Mouse (Mus musculus) neutrophil, adult 5-6 weeks (primary cell): ENCODE measurements around the gene Gpat2. TPM values are rescaled to one million over a fixed set of nuclear protein-coding genes. Genes with fewer than 3 reads are reported as not detected.

Experiments used
- ATAC-seq: fragments of 151-379, 151-347 bp; 2 replicates; pipeline ENCODE4 v1.8.0; 2017; ENCODE audit warnings: mild to moderate bottlenecking, moderate TSS enrichment; ENCODE audit not compliant: insufficient number of reproducible peaks, poor library complexity, low FRiP score, severe bottlenecking; ENCODE audit errors: extremely low read depth
- total RNA-seq: library from RNA; stranded (forward); fragments of 200-1000 nt; gene quantifications from 2 replicates; pipeline ENCODE4 v1.2.3, GENCODE M21; 2017

The Gpat2 gene
- total RNA-seq: not detected in 2 replicates

DNA sequence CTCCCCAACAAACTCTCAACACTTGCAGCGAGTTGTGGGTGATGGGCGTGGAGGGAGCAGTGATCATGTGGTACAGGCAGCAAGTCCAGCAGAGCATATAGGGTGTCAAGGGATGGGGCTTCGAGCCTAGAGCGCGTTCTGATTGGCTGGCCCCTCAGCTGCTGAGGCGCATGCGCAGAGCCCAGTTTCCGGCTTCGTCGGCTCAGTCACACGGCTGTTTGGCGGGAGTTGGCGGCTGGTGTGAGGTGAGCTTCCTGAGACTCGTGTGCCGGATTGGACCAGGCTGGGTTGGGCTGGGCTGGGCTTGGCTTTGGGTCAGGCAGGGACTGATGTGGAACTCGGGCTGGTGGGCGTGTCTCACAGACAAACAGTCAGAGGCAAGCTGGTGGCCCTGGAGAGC is at the start of gene Gpat2:
Gene Gpat2, plus strand, starts transcription at position 223 of the 400 bp plus-strand sequence.
- no peak for ATAC-seq

DNA sequence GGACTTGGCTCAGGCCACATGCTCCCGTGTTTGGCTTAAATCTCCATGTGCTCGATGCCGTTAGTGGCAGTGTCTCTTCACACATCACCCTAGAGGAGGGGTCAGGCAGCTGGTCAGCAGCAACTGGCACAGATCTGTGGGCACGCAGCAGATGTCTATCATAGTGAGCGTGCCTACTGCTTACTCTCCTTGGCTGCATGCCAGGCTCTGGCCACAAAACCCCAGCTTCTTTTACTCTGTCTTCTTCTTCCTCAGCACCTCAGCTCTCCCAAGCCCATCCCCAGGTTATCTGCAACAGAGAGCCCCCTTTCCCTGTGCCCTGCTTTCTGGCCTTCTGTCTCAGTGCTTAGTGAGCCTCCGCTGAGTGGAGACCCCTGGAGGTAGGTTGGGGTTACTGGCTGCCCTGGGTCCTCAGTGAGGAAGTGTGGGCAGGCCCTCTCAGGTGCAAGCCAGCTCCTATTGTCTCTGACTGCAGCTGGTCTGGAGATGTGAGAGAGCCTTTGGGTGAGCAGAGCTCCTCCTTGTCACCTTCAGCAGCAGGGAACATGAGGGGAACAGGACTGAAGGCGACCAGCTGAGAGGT is 49.1 kb upstream of the Gpat2 start:
- 0 out of 2 replicates have a peak, but pooled peaks have one; percentile 29 for ATAC-seq

DNA sequence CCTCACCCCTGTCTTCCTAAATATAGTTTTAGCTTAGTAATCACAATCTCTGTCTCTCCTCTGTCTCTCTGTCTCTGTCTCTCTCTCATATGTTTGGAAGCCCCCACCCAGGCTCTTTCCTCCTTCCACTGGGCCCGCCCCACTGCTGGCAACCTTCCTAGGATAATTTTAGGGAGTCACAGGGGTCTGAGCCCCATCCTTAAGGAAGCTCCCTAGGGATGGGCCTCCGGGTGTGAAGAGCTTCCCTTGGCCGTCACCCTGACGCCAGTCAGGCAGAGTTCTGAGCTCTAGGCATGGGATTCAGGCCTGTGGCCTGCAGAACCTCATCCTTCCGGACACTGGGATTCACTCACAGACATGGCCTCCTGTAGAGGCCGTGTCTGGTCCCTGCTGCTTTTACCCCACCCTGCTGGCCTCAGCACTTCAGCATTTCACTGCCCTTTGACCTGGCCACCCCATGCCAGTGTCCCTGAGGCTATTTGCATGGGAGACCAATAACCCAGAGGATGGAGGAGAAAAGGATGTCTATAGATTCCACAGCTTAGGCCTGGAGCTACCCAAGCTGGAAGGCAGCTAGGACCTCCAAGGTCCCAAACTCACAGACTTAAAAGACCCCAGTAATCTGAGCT is 48.5 kb upstream of the Gpat2 start:
- ATAC-seq: no peak

DNA sequence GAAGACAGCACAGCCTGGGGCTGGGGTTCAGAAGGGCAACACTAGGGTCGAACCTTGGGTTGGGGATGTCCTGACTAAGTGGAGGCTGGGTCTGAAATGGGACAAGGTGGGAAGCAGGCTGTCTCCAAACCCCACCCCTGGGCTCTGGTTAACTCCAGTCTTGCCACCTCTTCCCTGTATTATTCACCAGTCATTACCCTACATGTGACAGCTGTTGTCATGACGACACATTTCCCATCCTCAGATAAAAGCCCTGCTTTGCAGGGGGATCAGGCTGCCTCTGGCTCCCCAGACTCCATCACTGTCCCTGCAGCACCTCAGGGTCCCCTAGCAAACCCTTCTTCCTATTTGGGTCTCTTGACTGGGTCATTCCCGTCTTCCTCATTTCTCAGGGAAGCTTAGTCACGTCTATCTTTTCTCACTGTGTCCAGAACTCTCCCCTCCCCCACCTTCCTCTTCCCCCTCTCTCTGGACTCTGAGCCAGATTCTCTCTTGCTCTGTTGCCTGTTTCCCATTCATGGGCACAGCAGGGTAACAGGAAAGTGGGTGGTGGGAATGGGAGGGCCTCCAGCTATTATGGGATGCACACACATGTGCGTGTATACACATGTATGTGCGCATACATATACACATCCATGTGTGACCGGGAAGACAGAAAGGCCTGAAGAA is 46.9 kb upstream of the Gpat2 start:
- ATAC-seq: no peak

DNA sequence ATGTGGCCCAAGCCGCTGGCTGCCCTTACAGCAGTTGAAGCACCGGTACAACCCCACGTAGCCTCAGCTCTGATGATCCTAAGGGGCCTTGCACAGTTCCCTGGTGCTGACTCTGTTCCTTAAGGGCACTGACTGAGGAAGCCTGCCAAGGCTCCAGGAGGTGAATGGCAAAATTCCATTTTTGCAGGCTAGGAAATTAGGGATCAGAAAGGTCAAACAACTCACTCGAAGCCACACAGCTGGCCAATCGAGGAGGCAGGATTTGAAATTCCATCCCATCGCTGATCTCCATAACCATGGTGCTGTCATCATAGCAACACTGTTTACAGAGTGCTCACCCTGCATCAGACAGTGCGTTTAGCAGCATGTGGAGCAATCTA is 46.4 kb upstream of the Gpat2 start:
- no peak for ATAC-seq

DNA sequence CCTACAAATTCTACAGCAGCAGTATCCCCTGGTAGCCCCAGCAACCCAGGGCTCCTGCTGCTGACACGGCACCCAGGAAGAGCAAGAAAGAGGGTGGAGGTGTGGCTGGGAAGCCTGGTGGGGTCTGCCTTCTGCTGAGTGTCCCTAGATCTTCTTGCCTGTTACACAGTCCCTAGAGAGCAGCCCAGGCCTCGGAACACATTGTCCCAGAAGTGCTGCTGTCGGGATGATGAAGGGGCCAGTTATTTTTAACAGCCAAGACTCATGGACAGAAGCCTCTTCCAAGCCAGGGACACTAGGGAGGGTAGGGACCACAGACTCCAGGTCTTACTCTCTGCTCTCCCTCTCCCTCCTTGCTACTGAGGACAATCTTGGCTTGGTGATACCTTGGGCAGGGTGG is 45.7 kb upstream of the Gpat2 start:
- ATAC-seq: no peak

DNA sequence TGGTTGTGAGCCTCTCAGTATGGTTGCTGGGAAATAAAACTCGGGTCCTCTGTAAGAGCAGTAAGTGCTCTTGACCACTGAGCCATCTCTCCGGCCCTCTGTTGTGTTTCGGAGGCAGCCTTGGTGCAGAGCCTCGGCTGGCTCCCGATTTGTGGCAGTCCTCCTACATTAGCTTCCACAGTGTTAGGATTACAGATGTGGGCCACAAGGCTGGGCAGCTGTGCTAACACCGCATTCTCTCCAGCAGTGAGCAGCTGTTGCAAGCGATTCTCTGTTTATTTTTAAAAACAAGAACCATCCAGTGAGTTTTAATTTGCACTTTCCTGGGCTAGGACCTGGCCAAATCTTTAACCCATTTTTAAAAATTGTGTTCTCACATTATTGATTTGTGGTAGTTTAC is 41.1 kb upstream of the Gpat2 start:
- no peak for ATAC-seq

DNA sequence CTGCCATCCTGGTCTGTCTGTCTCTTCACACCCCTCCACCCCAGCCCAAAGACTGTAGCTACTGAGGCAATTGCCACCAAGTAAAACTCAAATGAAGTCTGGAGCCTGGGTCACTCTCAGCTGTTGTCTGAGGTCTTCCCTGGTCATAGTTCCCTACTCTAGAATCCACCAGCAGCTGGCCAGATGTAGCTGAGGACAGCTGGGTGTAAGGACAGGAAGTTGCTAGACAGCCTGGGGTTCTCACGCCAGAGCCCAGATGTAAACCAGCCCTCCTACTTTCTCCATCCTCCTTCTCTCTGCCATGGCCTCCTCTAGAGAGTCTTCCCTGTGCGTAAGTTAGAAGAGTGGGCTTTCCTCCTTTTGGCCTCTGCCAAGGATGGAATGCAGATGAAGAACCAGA is 37.5 kb upstream of the Gpat2 start:
- ATAC-seq: no peak

DNA sequence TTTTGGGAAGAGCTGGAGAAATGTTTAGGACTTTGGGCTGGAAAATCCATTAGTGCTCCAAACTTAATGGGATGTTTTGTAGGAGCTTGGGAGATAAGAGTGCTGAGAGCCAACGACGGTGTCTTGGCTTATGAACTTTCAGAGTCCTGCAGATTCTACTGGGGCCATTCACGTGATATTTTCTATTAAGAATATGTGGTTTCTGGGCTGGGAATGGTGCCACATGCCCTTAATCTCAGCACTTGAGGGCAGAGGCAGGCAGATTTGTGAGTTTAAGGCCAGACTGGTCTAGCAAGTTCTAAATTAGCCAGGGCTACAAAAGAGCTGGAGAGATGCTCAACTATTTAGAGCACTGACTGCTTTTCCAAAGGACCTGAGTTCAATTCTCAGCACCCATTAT is 34.6 kb upstream of the Gpat2 start:
- ATAC-seq: no peak

DNA sequence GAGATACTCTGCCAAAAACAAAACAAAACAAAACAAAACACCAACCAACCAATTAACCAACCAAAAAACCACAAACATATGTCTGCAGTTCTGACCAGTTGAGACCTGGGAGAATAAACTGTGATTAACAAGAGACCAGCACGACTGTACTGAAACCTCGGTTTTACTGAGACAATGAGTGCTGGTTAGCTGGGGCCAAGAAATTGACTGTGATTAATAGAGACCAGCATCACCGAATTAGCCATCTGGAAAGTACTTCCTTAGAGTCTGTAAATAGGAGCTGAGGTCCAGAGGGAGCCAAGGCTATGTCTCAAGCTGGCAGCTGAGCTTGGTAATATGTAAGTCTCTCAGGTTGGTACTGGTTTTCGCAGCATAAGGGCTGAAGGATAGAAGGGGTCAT is 34.2 kb upstream of the Gpat2 start:
- no peak for ATAC-seq

DNA sequence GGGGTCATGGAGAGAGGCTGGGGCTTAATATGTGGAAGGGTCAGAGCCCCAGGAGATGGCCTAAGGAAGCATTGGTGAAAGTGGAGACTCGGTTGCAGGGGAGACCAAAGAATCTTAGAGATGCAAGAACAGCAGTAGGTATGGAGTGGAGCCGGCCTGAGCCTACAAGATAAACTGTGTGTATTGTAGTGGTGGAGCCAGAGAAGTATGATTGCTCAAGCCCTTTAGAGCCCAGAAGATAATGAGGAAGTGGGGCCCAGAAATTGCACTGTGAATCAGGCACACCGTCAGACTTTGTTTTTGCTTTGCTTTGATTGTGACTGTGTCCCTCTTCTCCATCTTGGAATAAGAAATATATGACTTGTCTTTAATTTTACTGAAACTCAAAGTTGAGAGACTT is 33.7 kb upstream of the Gpat2 start:
- no peak for ATAC-seq

DNA sequence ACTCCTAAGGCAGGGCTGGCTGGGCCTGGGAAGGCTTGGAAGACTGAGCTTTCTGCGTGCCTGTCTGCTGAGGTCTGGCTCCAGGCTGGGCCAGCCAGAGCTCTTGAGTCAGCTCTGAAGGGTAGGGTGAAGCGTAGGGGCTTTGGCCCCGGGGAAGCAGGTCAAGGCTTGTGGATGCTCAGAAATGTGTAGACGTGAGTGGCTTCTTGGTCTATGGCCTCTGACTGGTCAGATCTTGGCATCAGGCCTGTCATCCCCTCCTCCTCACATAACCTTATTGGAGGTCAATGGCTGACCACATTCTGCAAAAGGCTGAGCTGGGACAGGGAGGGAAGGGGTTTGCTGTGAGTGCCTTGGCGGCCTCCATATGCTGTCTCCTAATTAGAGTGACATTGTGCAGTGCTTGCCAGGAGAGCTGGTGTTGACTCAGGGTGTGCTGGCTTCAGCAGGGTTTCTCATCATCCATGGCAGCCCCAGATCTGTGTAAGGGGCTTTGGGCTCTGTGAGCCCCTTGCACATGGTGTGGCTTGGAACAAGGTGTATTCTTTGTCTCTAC is 30.3 kb upstream of the Gpat2 start:
- no peak for ATAC-seq

DNA sequence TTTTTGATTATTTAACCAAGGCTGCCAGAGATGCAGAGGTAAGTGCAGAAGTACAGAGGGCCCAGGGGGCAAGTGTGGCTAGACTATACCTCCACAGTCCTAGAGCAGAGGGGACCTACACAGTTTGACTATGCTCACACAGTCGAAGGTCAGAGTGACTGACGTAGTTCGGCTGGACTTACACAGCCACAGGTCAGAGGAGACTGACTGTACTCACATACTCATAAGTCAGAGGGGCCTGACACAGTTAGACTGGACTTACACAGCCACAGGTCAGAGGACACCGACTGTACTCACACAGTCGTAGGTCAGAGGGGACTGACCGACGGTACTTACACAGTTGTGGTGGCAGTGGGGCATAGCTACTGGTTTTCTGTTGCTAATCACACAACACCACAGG is 26.3 kb upstream of the Gpat2 start:
- ATAC-seq: no peak

DNA sequence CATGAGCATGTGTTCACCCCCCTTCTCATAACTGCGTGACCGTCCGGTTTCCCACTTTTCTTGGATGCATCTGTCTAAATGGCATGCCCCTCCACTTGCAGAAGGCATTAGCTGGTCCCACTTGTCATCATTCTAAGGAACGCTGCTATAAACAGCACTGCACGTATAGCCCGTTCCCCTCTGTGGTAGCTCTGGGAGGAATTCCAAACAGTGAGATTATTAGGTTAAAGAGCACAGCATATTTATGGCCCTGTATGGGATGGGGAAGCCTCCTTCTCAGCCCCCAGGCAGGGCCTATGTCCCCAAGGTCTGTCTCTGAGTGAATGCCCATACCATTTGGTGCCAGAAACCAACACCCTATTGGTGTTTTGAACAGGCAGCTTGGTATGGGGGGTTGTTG is 13.9 kb upstream of the Gpat2 start:
- ATAC-seq: no peak

DNA sequence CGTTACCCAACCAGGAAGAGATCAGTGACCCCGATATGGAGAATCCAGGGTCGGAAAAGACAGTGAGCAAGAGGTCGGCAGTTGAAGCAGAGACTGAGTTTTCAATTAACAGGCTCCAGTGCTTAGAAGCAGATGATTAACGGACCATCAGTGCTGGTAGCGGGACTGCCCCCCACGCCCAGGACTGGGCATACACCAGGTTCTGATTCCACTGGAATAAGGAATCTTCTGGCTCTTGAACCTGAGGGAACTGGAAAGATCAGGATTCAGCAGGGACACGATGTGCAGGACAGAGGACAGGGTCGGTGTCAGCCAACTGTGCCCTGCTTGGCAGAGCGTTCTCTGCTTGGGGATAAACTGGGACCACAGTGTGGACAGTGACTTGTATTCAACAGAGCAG is 9.2 kb upstream of the Gpat2 start:
- ATAC-seq: no peak

DNA sequence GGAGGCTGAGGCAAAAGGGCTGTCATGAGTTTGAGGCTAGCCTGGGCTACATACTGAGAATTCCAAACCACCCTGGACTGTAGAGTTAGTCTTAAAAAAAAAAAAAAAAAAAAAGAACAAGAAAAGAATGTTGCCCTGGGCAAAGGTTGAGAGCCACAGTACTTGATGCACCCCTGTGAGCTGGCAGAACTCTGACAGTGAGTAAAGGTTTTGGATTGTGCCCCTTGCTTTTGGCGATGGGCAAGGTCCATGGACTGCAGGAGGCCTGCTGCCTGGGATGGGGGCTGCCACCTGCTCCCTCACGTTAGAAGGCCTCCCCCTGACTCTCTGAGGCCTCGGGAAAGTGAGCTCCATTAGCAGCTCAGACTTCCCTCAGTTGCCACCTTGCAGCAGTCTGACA is 8.3 kb upstream of the Gpat2 start:
- ATAC-seq: no peak

DNA sequence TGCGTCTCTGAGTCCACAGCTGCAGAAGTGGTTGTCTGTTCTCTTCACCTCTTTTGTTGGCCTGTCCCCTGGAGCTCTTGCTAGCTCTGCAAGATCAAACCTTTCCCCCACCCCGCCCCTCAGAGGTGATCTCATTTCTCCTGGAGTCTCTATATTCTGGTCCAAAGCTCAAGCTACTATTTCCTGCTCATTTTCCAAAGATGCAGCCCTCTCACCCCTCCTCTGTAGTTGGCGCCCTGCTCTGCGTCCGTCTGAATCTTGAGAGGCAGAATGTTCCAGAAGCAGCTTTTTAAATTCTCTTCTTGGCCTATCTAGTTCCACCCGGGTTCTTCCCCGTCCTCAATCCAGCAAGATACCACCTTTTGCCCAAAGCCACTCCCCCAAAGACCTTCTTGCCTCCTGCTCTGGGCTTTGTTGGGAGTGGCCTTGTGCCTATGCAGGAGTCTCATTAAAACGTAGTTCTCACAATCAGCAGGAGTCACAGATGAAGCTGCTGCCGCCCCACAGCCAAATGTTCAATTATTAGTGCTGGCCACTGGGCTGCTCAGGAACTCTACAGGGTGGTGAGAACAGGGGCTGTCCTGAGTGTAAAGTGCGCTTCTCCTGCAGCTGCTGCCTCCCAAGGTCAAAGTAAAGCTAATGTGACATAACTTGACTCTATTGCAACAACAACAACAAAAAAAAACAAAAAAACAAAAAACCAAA is 6.6 kb upstream of the Gpat2 start:
- no peak for ATAC-seq

DNA sequence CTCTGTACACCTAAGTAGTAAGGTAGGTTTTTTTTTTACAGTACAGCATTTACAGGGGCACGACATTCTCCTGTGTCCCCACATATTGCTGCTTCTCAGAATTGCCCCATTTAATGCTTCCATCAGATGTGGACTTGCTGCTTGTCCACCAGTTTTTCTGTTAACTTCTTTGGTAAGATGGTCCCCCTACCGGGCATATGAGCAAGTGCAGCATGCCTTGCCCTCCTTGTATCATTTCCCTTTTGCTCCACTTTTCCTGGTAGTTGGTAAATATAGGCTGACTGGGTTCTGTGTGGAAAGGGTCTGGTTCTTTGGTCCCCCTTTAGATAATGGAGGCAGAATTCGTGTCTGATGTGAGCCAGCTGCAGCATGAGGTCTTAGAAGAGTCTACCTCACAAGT is 5.2 kb downstream of the Gpat2 start:
- ATAC-seq: no peak

DNA sequence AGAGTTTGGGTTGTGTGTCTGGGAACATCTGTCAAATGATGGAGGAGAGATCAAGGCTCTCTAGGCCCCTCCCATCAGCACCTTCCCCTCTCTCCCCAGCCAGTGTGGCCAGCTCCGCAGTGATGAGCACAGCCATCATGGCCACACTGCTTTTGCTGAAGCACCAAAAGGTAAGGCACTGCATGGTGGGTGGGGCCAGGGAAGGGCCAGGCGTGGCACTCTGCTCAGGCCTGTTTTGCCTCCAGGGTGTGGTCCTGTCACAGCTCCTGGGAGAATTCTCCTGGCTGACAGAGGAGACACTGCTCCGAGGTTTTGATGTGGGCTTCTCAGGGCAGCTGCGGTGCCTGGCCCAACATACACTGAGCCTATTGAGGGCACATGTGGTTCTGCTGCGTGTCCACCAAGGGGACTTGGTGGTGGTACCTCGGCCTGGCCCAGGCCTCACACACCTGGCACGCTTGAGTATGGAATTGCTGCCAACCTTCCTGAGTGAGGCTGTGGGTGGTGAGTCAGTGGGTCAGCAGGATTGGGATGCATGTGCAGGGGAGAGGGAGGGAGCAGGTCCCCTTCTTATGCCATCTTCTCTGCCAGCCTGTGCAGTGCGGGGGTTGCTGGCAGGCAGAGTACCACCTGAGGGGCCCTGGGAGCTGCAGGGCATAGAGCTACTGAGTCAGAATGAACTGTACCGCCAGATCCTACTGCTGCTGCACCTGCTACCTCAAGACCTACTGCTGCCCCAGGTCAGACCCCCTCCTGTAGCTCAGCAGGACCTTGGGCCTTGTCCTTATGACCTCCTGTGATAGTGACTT is 8.7 kb downstream of the Gpat2 start:
- ATAC-seq: no peak
